Mouse (Mus musculus) CH12.LX (cell line): ENCODE results near the gene Kcnk2.

Source experiments
- CTCF ChIP-seq, 2 experiments: IDR thresholded peaks in 1 of 2; conservative IDR thresholded peaks in 1 of 2; 2 replicates each; pipeline ENCODE4 v1.5.1; 2011 to 2012; ENCODE audit warnings: low read depth in 2 of 2, low read length in 2 of 2, improper control_type of control experiment in 1 of 2, inconsistent platforms in 1 of 2, mild to moderate bottlenecking in 1 of 2, moderate library complexity in 1 of 2
- MAX ChIP-seq: IDR thresholded peaks from 2 replicates; pipeline ENCODE4 v1.6.1; 2011; ENCODE audit warnings: low read length, improper control_type of control experiment
- POLR2A ChIP-seq: IDR thresholded peaks from 2 replicates; pipeline ENCODE4 v1.6.1; 2011; ENCODE audit warnings: low read depth, mild to moderate bottlenecking, improper control_type of control experiment, low read length
- POLR2AphosphoS2 ChIP-seq: IDR thresholded peaks from 2 replicates; pipeline ENCODE4 v1.6.1; 2011; ENCODE audit warnings: low read depth, low read length, improper control_type of control experiment

GRCm38 (mm10) chr1:189426252-189426651 is 24.2 kb upstream of the Kcnk2 start:
- TF ChIP-seq MAX (no peak), POLR2A (no peak), CTCF (conservative IDR thresholded peaks at IDR 0.05 in 1 of 2, IDR thresholded peaks at IDR 0.05 in 1 of 2; ENCODE audit: low read depth in 2 of 2, low read length in 2 of 2) (no peak), POLR2AphosphoS2 (no peak)
